Mouse (Mus musculus) E14TG2a.4 (cell line): ENCODE data around the gene Mapt.

Experiments
- CTCF ChIP-seq: conservative IDR thresholded peaks from 2 replicates; pipeline ENCODE4 v1.5.1; 2014; ENCODE audit warnings: low read length
- NANOG ChIP-seq: IDR thresholded peaks from 2 replicates; pipeline ENCODE4 v1.6.1; 2014; ENCODE audit warnings: borderline replicate concordance, low read length, mixed read lengths
- POU5F1 ChIP-seq: IDR thresholded peaks from 2 replicates; pipeline ENCODE4 v1.6.1; 2014; ENCODE audit warnings: low read length, borderline replicate concordance

DNA sequence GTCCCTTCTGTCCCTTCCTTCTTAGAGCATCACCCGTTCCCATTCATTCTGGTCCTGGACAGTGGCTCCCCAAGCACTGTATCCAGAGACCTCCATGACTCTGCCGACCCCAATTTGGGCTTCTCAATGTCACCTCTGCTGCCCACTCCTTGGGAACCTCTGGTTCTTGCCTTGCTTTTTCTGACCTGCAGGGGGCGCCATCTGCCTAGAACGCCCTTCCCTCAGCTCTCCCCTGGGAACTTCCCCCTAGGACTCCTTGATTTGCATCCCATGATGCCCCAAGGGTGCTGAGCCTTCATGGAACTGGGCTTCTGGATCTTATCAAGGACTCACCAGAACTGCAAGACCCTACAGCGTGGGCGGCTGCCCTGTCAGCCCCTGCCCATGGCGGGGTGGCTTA lies 80.5 kb downstream of the Mapt start:
- TF ChIP-seq CTCF: peak; percentile 95
- TF ChIP-seq NANOG: no peak
- no peak for TF ChIP-seq POU5F1
